Mouse (Mus musculus) stomach, postnatal 0 days (tissue): ENCODE measurements around the gene Astl. TPM values are rescaled to one million over a fixed set of nuclear protein-coding genes. Genes with fewer than 3 reads are reported as not detected.

Source experiments
- ATAC-seq: fragments of 200-750 bp; cut with Nextera tagmentation; 2 replicates; pipeline ENCODE4 v1.8.0; 2017; ENCODE audit not compliant: low FRiP score, low TSS enrichment
- DNase-seq: peaks from one replicate; pipeline ENCODE4 v3.0.0-alpha.2; 2016; ENCODE audit warnings: low spot score
- H3K27ac ChIP-seq: fragments of 300-500 bp; sonication (generic); replicated peaks from 2 replicates; pipeline ENCODE4 v1.5.1; 2014; ENCODE audit warnings: mild to moderate bottlenecking, control low read depth
- H3K27me3 ChIP-seq: fragments of 300-500 bp; sonication (generic); 2 replicates; pipeline ENCODE4 v1.6.1; 2014; ENCODE audit warnings: low read length; ENCODE audit not compliant: control insufficient read depth, insufficient read depth
- H3K36me3 ChIP-seq: fragments of 300-500 bp; sonication (generic); 2 replicates; pipeline ENCODE4 v1.6.1; 2014; ENCODE audit warnings: low read length, mixed read lengths; ENCODE audit not compliant: control insufficient read depth, insufficient read depth
- H3K4me1 ChIP-seq: fragments of 300-500 bp; sonication (generic); replicated peaks from 2 replicates; pipeline ENCODE4 v1.6.1; 2014; ENCODE audit warnings: antibody characterized with exemption; ENCODE audit not compliant: control insufficient read depth, insufficient read depth
- H3K4me2 ChIP-seq: fragments of 300-500 bp; sonication (generic); replicated peaks from 2 replicates; pipeline ENCODE4 v1.6.1; 2014; ENCODE audit warnings: low read depth, mild to moderate bottlenecking, control low read depth, moderate library complexity
- H3K4me3 ChIP-seq: fragments of 300-500 bp; sonication (generic); 2 replicates; pipeline ENCODE4 v1.5.1; 2014; ENCODE audit warnings: low read depth, low read length, control low read depth
- H3K9ac ChIP-seq: fragments of 300-500 bp; sonication (generic); 2 replicates; pipeline ENCODE4 v1.6.1; 2014; ENCODE audit warnings: mild to moderate bottlenecking, low read length, control low read depth, mixed read lengths
- H3K9me3 ChIP-seq: fragments of 300-500 bp; sonication (generic); 2 replicates; pipeline ENCODE4 v1.6.1; 2016; ENCODE audit warnings: low read length; ENCODE audit not compliant: control insufficient read depth
- CTCF ChIP-seq: IDR thresholded peaks from 2 replicates; pipeline ENCODE4 v1.5.1; 2016; ENCODE audit warnings: antibody characterized with exemption, low read depth, mild to moderate bottlenecking, moderate library complexity
- EP300 ChIP-seq: optimal IDR thresholded peaks from 2 replicates; pipeline ENCODE3; 2016; ENCODE audit warnings: antibody characterized with exemption
- WGBS: fragments of 180-500 bp; shearing (Covaris S2); extraction: QIAGEN DNeasy Blood & Tissue Kit; methylation state at CpG from one replicate; pipeline ENCODE4 v1.1.7; 2014; 5-methylcytosine and 5-hydroxymethylcytosine counted together
- polyA plus RNA-seq: library from polyadenylated mRNA; unstranded; fragments of >200 nt; fragmentation: Nextera tagmentation; extraction: Ambion mirVana; gene quantifications from 2 replicates; pipeline ENCODE4 v1.2.1, GENCODE M21; 2015

Gene Astl
- polyA plus RNA-seq, 1 experiment from 2014 or later = not detected

GRCm38 (mm10) chr2:127332807-127333570 is 5.5 kb upstream of the Astl start:
- no peak for DNase-seq
- H3K27ac ChIP-seq = no peak overlapping the region
- H3K27me3 ChIP-seq = peaks cover 3% of the 10 kb centered on the region; the same call in 1 of the 2 replicates
- 80% methylated on average over 14 of the region's 14 CpGs for WGBS
- H3K9ac ChIP-seq = no peak overlapping the region
- ATAC-seq = no peak
- no peak overlapping the region for H3K4me3 ChIP-seq
- no peak for TF ChIP-seq CTCF
- no peak for TF ChIP-seq EP300
- H3K9me3 ChIP-seq = no peaks in the 10 kb centered on the region
- H3K36me3 ChIP-seq = no peaks in the 10 kb centered on the region
- no peak overlapping the region for H3K4me2 ChIP-seq
- 0 out of 2 replicates have a peak, but pooled peaks cover 2% of the 10 kb centered on the region for H3K4me1 ChIP-seq

GRCm38 (mm10) chr2:127333945-127334603 is 4.4 kb upstream of the Astl start:
- Histone ChIP-seq H3K4me3 (no peak overlapping the region), H3K27ac (no peak overlapping the region), H3K4me2 (no peak overlapping the region), H3K4me1 (0 out of 2 replicates have a peak, but pooled peaks cover 2% of the 10 kb centered on the region), H3K9me3 (no peaks in the 10 kb centered on the region), H3K27me3 (peaks cover 3% of the 10 kb centered on the region; the same call in 1 of the 2 replicates), H3K36me3 (no peaks in the 10 kb centered on the region), H3K9ac (no peak overlapping the region)
- ATAC-seq (no peak), DNase-seq (no peak)
- TF ChIP-seq CTCF (no peak), EP300 (no peak)
- WGBS = 59% methylated on average over 5 of the region's 5 CpGs

GRCm38 (mm10) chr2:127335078-127335541 is 3.3 kb upstream of the Astl start:
- H3K27me3 ChIP-seq = peaks cover 3% of the 10 kb centered on the region; the same call in 1 of the 2 replicates
- H3K36me3 ChIP-seq = no peaks in the 10 kb centered on the region
- H3K9me3 ChIP-seq = no peaks in the 10 kb centered on the region
- H3K9ac ChIP-seq = no peak overlapping the region
- H3K4me3 ChIP-seq = no peak overlapping the region
- no peak for DNase-seq
- 0 out of 2 replicates have a peak, but pooled peaks cover 2% of the 10 kb centered on the region for H3K4me1 ChIP-seq
- WGBS = 51% methylated on average over 11 of the region's 11 CpGs
- TF ChIP-seq EP300 = no peak
- no peak for TF ChIP-seq CTCF
- no peak for ATAC-seq
- no peak overlapping the region for H3K27ac ChIP-seq
- H3K4me2 ChIP-seq = no peak overlapping the region

- Histone ChIP-seq H3K27me3 (peaks cover 3% of the 10 kb centered on the region; the same call in 1 of the 2 replicates), H3K9me3 (no peaks in the 10 kb centered on the region), H3K4me2 (peak within 1 kb of the TSS; percentile 82), H3K36me3 (no peaks in the 10 kb centered on the region), H3K4me3 (peak within 1 kb of the TSS; percentile 51), H3K4me1 (0 out of 2 replicates have a peak, but pooled peaks cover 2% of the 10 kb centered on the region), H3K9ac (peak within 1 kb of the TSS; percentile 57), H3K27ac (0 out of 2 replicates have a peak within 1 kb of the TSS, but pooled peaks have one; percentile 35)
- WGBS = under 1% methylated on average over 60 of the region's 76 CpGs
- DNase-seq = peak; percentile 63
- peak; percentile 71 for ATAC-seq
- TF ChIP-seq CTCF (no peak), EP300 (no peak)
Measured at GRCm38 (mm10) chr2:127335767-127336496, 2.5 kb upstream of the Astl start, which contains the start of gene Dusp2. TSS of gene Dusp2 (plus strand) at chr2:127336159.

GRCm38 (mm10) chr2:127336497-127336832 is 2.0 kb upstream of the Astl start:
- WGBS = 7% methylated on average over 22 of the region's 33 CpGs
- peak overlapping the region; percentile 51 for H3K4me3 ChIP-seq
- H3K27ac ChIP-seq = 0 out of 2 replicates have a peak overlapping the region, but pooled peaks have one; percentile 35
- ATAC-seq (no peak), DNase-seq (no peak)
- H3K9me3 ChIP-seq = no peaks in the 10 kb centered on the region
- peak overlapping the region; percentile 57 for H3K9ac ChIP-seq
- H3K36me3 ChIP-seq = no peaks in the 10 kb centered on the region
- H3K4me2 ChIP-seq = peak overlapping the region; percentile 82
- TF ChIP-seq EP300 (no peak), CTCF (no peak)
- H3K4me1 ChIP-seq = 0 out of 2 replicates have a peak, but pooled peaks cover 2% of the 10 kb centered on the region
- peaks cover 3% of the 10 kb centered on the region; the same call in 1 of the 2 replicates for H3K27me3 ChIP-seq
